10 mouse cellular contexts compared by ENCODE assay signal in the genomic region with DNA sequence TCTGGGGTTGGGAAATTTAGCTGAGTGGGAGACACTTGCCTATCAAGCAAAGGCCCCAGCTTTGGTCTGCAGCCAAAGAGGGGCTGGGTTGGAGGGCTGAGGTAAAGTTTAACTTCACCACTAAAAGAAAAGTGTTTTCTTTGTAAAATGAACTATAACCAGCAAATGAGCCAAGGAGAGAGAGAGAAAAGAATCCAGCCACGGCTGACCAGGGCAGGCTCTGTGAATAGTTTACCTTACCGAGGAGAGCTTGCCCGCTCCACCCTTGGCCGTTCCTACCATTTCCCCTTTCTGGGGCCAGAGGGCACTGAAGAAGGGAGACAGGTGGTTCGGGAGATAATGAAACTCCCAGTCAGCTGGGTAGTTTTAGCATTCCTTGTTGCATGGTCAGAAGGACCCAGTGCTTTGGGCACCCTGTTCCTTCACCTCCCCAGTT.
DNase-seq lines count a peak whose midpoint lies in the region; ATAC-seq and TF ChIP-seq lines count a peak whose summit lies in the region.
"Had no signal": no experiment of that assay in that cellular context is flagged by ENCODE, and none has a peak within 500 bp of the region (broad histone marks: within the 10 kb centered on the region; RNA-seq: fewer than 3 reads in every experiment).

No protein-coding gene starts in this region.

- H3K27me3 ChIP-seq in liver, embryonic 14.5 days (ENCODE audit: control insufficient read depth, insufficient read depth, low read length): no peaks in the 10 kb centered on the region
- no peaks in the 10 kb centered on the region for H3K27me3 ChIP-seq in splenic B cell, adult 2 months (ENCODE audit: control insufficient read depth, insufficient read depth, low read length, poor library complexity, severe bottlenecking)
- H3K27me3 ChIP-seq: embryonic facial prominence, embryonic 12.5 days had no signal

- peak overlapping the region; percentile 71 for H3K9ac ChIP-seq in liver, embryonic 14.5 days (replicated peaks)
- H3K9ac ChIP-seq: embryonic facial prominence, embryonic 12.5 days had no signal

- peak; percentile 91 for TF ChIP-seq EP300 in liver, embryonic 14.5 days (IDR thresholded peaks at IDR 0.05; ENCODE audit: low read depth)

- 1% methylated on average over 5 of the region's 5 CpGs for WGBS in liver, embryonic 14.5 days (ENCODE audit: insufficient replicate concordance)

- no peak for TF ChIP-seq CTCF in gastrocnemius, adult 2 months (IDR thresholded peaks at IDR 0.05)
- peak; percentile 24; the same call in 1 of the 2 replicates for TF ChIP-seq CTCF in liver, embryonic 14.5 days (IDR thresholded peaks at IDR 0.05; ENCODE audit: low read depth)

- peak; percentile 87 for ATAC-seq in liver, embryonic 14.5 days (ENCODE audit: insufficient read depth)

- peaks cover 4% of the 10 kb centered on the region; the same call in 1 of the 2 replicates for H3K36me3 ChIP-seq in liver, embryonic 14.5 days (replicated peaks; ENCODE audit: control insufficient read depth, insufficient read depth, low read depth)
- H3K36me3 ChIP-seq in splenic B cell, adult 2 months (ENCODE audit: control insufficient read depth, insufficient read depth, low read length, poor library complexity, severe bottlenecking): no peaks in the 10 kb centered on the region; the same call in 1 of the 2 replicates
- H3K36me3 ChIP-seq: embryonic facial prominence, embryonic 12.5 days had no signal

- no peaks in the 10 kb centered on the region for H3K9me3 ChIP-seq in liver, embryonic 14.5 days (ENCODE audit: control insufficient read depth, low read length)
- H3K9me3 ChIP-seq: embryonic facial prominence, embryonic 12.5 days had no signal

- DNase-seq in gastrocnemius, adult 2 months: peak; percentile 54
- DNase-seq in gastrocnemius, postnatal 10 days: no peak
- DNase-seq in heart, postnatal 10 days: peak; percentile 57 to 63
- DNase-seq in liver, embryonic 14.5 days (ENCODE audit: low read depth in 3 of 3, low spot score in 3 of 3): peak; percentile 83 to 84 (median 84)
- DNase-seq in splenic B cell, adult 2 months (ENCODE audit: low read depth, low spot score): peak; percentile 38
- DNase-seq in frontal cortex, postnatal 36 days (ENCODE audit: low spot score in 2 of 2): no peak
- no peak for DNase-seq in right cerebral cortex, postnatal 10 days (ENCODE audit: low spot score in 2 of 2)
- no peak for DNase-seq in cerebellum, postnatal 36 days

- intact Hi-C loops in gastrocnemius, adult 2 months (cut with DNase I): no loop called here
- intact Hi-C loops in heart, postnatal 10 days (cut with DNase I): loop anchor here (5.0 kb wide), 1 partner anchor 122 kb away; no protein-coding TSS in a partner anchor

- H3K4me1 ChIP-seq in liver, embryonic 14.5 days (replicated peaks; ENCODE audit: control insufficient read depth in 2 of 2, insufficient read depth in 2 of 2, low read length in 1 of 2): peaks cover 44 to 70% of the 10 kb centered on the region in 2 experiments

- peak overlapping the region; percentile 49 for H3K4me3 ChIP-seq in gastrocnemius, adult 2 months
- H3K4me3 ChIP-seq in liver, embryonic 14.5 days (ENCODE audit: insufficient read depth in 1 of 2, low read depth in 2 of 2, low read length in 2 of 2): peak overlapping the region; percentile 45 to 67
- H3K4me3 ChIP-seq: embryonic facial prominence, embryonic 12.5 days had no signal

- peak overlapping the region; percentile 71 for H3K4me2 ChIP-seq in liver, embryonic 14.5 days (ENCODE audit: low read depth)
- H3K4me2 ChIP-seq: embryonic facial prominence, embryonic 12.5 days; midbrain, embryonic 11.5 days had no signal

- H3K27ac ChIP-seq in gastrocnemius, adult 2 months: peak overlapping the region; percentile 91
- H3K27ac ChIP-seq in liver, embryonic 14.5 days: peak overlapping the region; percentile 92
- H3K27ac ChIP-seq: embryonic facial prominence, embryonic 12.5 days had no signal

Comparison
In these comparisons a context has a peak if more than half of its experiments do, and no peak if none do; other contexts are left out.
1. DNase-seq: peak in gastrocnemius, adult 2 months (single experiment), heart, postnatal 10 days (2 of 2), liver, embryonic 14.5 days (3 of 3) and splenic B cell, adult 2 months (single experiment); none in gastrocnemius, postnatal 10 days (single experiment), frontal cortex, postnatal 36 days (0 of 2), right cerebral cortex, postnatal 10 days (0 of 2) and cerebellum, postnatal 36 days (0 of 2).